Mouse (Mus musculus): ENCODE data around the gene Olig1. TPM values are rescaled to one million over a fixed set of nuclear protein-coding genes. Genes with fewer than 3 reads are reported as not detected.

Olig1 gene
- not detected in 2 replicates for total RNA-seq (2015; ENCODE audit: low replicate concordance)
- total RNA-seq (2017; ENCODE audit: low replicate concordance): not detected in 2 replicates

DNA sequence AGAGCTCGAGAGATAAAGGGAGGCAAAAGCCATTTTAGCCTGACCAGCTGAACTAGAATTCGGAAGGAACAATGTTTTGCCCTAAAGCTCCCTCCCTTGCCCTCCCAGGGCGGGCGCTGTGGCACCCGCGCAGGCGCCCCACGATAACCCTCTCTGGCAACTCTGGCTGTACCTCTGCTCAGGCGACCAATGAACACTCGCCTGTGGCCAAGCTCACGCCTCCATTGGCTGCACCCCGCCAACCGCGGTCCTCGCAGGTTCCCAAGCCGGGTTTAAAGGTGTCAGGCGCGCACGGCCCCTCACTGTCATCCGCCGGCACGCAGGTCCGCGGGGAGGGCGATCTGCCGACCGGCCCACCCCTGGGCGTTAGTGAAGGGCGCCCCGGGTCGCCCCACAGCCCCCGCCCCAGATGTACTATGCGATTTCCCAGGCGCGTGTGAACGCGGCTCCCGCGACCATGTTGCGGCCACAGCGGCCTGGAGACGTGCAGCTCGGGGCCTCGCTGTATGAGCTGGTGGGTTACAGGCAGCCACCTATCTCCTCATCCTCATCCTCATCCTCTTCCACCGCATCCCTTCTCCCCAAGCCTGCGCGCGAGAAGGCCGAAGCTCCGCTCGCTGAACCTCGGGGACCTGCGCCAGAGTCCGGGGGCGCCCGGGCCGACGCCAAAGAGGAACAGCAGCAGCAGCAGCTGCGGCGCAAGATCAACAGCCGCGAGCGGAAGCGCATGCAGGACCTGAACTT, at the start of gene Olig1:
Gene Olig1, plus strand, starts transcription at position 305 of the 744 bp plus-strand sequence.
- no peak for ATAC-seq (replicated peaks; ENCODE audit: low FRiP score, poor library complexity, severe bottlenecking)

DNA sequence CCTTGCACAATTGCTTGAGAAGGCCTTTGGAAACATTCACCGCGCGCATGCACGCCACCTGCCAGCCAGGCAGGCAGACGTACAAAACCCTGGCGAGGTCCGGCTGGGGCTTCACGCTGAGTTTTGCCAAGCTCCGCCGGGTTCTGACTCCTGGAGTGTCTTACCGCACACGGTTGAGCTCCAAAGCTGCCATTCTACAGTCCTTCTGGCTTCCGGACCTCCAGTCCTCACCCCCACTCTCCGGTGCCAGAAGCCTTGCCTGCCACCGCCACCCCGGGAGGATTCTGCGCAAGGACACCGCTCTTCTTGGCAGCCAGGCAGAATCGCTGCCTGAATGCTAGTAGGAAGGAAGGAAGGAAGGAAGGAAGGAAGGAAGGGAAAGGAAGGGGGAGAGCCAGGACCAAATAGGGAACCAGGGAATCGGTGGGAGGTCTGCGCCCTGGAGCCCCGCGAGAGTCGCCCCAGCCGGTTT, 47.4 kb upstream of the Olig1 start:
- no peak for ATAC-seq (replicated peaks; ENCODE audit: low FRiP score, poor library complexity, severe bottlenecking)

DNA sequence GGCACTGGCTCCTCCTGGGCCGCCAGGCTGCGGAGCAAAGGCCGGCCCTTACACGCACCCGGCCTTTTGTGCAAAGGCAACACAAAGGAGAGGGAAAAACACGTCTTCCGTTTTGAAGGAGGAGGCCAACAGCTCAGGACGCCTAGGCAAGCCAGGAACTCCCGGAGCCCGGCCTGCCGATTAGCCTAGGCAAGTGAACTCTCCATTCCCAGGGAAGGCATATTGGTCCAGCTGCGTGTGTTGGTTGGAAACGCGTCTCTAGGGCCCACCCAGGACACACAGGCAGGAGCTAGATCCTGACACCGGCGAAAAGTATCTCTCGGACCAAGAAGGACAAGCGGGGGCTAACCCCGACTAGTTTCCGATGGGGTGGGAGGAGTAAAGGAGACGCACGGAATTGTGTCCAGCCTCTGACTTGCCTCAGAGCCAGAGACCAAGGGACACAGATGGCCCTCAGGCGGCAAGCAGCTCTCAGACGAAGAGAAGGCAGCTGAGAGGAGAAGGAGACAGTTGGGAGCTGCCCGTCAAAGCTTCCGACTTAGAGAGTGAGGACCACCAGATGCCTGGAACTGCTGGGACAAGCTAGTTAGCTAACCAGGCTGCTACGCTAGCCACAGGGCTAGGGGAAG, 46.8 kb upstream of the Olig1 start:
- no peak for ATAC-seq (replicated peaks; ENCODE audit: low FRiP score, poor library complexity, severe bottlenecking)

DNA sequence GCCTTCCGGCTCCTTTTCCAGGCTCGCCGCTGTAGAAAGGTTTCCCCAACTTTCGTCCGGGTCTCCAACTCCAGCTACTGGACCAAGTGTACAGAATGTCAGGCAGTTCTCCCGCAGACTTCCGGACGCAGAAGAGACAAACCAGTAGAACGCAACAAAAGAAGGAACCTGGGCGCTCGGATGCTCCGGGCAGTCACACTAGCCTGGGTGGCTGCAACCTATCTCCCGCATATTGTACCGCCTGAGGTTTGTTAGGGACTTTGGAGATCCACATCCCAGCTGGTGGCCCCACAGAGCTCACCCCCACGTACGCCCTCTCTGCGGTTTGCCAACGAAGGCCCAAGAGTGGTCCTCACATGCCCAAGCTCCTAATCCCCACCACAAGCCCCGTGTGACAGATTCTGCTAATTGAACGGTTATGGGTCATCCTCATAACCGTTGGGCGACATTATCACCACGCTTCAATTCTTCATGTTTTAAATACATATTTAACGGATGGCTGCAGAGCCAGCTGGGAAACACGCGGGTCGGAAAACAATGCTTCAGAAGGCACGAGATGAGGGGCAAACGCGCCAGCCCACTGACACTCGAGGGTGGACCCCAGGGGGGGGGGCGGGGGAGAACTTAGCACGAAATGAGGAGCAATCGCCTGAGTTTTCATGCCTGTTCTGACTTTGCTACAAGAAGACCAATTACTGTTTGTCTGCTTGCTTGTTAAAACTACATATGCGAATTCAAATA, 46.1 kb upstream of the Olig1 start:
- no peak for ATAC-seq (replicated peaks; ENCODE audit: low FRiP score, poor library complexity, severe bottlenecking)

DNA sequence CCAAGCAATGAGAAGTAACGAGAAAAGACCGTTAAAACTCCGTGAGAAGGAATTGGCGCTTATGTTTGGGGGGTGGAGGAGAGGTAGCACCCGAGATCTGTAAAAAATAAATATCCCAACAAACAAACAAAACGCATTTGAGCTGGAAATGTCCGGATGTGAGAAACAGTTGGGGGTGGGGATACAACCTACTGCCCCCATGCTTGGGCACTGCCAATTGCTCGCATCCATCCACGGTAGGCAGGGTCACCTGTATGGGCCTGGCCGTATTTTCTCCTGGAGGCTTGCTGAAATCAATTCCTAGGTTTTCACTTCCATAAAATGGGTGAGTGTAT, 45.5 kb upstream of the Olig1 start:
- no peak for ATAC-seq (replicated peaks; ENCODE audit: low FRiP score, poor library complexity, severe bottlenecking)

DNA sequence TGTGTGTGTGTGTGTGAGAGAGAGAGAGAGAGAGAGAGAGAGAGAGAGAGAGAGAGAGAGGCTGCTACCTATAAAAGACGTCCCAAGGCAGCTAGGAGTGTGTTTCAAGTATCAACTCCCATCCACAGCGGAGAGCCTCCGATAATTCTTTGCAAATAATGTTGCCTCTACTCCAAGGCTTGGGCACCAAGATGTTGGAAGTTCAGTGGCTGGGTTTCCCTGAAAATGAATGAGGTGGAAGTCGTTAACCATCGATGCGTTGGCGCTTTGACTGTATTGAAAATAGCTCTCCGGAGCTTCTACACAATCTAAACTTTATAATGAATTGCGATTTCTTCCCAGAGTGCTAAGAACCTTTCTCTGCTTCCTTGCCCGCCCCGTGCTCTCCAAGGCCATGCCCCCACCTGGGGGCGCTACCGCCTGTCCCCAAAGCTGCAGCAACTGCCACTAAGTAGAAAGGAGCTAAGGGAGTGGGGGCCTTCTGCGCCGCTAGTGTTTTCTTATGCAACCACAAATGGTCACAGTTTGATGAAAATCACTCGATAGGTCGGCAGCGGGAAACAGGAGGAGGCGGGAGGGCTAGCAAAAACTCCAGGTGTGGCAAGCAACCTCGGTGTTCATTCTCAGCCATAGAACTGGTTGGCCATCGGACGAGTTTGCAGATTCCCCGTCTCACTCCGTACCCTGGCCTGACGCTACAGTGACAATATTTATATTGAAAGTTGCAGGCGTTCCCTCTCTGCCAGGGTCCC, 44.9 kb upstream of the Olig1 start:
- no peak for ATAC-seq (replicated peaks; ENCODE audit: low FRiP score, poor library complexity, severe bottlenecking)

DNA sequence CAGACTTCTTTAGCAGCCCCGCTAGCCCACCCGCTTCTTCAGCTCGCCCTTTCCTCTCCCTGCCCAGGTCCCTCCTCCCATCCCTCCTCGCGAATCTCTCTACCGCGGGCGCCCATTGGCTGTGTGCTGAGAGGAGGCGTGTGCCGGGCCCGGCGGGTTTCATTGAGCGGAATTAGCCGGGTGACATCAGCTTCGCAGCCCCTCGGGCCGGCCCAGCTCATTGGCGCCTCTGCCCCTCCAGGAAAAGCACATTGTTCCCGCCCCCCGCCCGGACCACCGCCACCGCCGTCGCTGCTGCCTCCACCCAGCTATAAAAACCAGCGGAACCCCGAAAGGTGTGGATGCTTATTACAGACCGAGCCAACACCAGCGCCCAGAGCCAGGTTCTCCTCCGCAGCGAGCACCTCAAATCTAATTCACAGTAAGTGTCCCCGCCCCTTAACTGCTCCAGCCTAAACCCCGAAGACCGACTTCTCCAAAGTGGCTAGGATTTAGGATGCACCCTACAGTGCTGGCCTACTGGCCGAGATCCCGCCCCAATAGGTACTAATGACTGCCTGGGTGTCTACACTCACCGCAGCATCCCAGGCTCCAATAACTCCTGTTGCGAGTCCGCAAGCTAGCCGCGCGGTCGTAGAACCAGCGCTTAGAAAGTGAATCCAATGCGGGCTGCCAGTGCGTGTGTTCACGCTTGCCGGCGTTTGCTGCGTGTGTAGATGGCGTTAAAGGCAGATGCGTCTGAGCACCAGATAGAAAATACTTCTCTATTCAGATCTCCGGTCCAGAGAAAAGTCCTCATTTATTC, 44.1 kb upstream of the Olig1 start, which contains the start of gene Olig2:
Gene Olig2, plus strand, starts transcription at position 225 of the 805 bp plus-strand sequence.
- ATAC-seq (replicated peaks; ENCODE audit: low FRiP score, poor library complexity, severe bottlenecking): no peak

DNA sequence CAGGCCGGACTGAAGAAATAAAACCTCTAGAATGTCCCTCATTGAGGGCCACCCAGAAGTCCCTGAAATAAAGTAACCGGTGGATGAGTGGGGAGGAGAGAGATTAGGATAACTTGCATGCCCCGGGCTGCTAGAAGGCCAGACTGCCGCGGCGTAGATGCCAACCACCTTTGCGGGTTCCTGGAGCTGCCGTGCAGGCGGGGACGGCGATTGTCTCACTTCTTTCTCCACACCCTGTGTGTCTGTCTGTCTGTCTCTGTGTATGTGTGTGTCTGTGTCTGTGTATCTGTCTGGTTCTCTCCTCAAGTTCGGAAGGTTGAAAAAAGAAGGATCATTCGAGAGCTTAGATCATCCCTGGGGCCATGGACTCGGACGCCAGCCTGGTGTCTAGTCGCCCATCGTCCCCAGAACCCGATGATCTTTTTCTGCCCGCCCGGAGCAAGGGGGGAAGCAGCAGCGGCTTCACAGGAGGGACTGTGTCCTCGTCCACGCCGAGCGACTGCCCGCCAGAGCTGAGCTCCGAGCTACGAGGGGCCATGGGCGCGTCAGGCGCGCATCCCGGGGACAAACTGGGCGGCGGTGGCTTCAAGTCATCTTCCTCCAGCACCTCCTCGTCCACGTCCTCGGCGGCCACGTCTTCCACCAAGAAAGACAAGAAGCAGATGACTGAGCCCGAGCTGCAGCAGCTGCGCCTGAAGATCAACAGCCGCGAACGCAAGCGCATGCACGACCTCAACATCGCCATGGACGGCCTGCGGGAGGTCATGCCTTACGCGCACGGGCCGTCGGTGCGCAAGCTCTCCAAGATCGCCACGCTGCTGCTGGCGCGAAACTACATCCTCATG, 43.3 kb upstream of the Olig1 start:
- no peak for ATAC-seq (replicated peaks; ENCODE audit: low FRiP score, poor library complexity, severe bottlenecking)

DNA sequence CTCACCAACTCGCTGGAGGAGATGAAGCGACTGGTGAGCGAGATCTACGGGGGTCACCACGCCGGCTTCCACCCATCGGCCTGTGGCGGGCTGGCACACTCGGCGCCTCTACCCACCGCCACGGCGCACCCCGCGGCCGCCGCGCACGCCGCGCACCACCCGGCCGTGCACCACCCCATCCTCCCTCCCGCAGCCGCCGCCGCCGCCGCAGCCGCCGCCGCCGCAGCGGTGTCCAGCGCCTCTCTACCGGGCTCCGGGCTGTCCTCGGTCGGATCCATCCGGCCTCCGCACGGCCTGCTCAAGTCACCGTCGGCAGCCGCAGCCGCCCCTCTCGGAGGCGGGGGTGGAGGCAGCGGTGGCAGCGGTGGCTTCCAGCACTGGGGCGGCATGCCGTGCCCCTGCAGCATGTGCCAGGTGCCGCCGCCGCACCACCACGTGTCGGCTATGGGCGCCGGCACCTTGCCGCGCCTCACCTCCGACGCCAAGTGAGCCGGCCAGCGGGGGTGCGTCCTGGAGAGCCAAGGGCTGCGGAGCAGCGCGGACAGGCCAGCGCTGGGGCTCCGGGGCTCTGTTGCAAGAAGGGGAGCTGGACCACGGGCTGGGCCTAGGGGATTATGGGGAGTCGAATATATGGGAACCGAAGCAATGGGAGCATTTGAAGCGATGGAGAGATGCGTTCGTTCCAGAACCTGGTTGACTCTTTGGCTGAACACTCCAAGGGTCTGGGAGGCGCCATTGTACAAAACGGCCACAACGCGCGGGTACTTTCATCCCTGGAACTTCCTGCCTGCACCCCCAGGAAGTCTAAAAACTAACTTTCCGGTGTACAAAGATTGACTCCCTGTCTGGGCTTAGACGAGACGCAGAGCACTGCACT, 42.5 kb upstream of the Olig1 start:
- ATAC-seq (replicated peaks; ENCODE audit: low FRiP score, poor library complexity, severe bottlenecking): no peak

DNA sequence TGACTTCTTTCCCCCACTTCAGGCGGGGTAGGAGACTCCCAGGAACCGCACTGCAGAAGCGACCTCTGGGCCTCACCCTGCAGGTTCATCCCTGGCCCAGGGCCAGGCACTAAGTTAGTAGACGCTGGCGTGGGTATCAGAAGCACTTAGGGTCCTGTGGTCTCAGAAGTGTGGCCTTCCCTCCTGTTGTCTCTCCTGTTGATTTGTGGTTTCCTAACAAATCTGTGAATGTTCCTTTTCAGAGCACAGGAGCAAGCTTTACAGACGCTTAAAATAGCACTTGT, 41.9 kb upstream of the Olig1 start:
- ATAC-seq (replicated peaks; ENCODE audit: low FRiP score, poor library complexity, severe bottlenecking): no peak

DNA sequence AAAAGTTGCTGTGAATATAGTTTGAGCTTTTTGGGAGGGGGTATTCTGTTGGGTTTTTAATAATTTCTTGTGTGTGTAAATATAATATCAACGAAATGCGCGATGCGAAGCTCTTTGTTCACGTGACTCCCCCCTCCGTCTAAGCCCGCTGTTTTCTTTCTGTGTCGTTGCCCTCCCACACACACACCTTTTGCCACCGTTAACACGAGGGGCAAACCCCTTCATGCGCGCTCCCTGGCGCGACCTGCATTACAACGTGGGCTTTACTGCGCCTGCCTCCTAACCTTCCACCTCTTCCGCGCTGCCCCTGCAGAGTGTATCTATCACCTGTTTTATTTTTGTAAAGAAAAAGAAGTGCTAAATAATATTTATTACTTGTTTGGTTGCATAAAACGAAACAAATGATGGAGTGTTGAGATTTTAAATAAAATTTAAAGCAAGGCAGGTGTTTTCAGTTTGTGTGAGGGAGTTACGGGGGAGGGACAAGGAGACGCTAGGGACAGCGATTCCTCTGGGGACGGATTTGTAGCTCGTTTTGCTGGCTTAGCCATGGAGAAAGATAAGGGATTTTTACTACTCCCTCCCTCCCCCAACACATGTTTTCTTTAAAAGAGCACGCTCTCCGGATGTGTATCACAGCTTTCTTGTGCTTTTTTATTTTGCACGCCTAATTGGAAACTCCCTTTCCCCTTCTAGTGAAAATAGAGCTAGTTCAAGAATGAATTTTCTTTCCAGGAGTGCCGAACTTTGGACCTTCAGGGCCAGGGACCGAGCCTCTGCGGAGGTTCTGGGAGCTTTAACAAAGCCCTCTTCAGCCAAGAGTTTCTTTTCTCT, 41.1 kb upstream of the Olig1 start:
- ATAC-seq (replicated peaks; ENCODE audit: low FRiP score, poor library complexity, severe bottlenecking): no peak

DNA sequence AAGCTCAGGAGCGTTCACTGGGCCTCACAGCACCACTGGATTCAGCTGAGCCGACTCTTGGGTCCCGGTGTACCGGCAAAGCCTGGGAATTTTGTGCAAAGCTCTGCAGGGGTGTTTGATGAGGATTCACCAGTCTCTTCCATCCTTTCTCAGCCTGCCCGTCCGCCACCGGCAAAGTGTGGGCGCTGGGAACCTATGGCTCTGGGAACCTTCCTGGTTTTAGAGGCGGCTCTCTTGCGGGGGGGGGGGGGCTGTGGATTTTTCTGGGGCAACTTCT, 40.6 kb upstream of the Olig1 start:
- no peak for ATAC-seq (replicated peaks; ENCODE audit: low FRiP score, poor library complexity, severe bottlenecking)

DNA sequence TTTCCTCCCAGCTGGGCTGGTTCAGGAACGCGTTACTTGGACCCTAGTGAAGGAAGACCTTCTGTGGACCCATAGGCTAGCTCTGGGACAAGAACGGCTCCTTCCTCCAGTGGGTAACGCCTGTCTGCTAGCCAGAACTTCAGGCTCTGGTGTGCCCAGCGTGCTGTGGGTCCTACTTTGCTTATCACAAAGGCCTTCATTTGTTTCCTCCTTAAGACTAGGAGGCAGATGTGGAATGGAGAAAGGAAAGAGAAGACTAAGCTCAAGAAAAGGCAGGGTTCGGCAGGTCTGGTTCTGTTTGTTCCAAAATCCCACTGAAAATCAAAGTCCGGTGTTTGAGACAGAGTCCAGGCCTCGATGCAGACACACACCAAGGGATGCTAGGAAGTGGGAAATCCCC, 39.9 kb upstream of the Olig1 start:
- ATAC-seq (replicated peaks; ENCODE audit: low FRiP score, poor library complexity, severe bottlenecking): no peak

DNA sequence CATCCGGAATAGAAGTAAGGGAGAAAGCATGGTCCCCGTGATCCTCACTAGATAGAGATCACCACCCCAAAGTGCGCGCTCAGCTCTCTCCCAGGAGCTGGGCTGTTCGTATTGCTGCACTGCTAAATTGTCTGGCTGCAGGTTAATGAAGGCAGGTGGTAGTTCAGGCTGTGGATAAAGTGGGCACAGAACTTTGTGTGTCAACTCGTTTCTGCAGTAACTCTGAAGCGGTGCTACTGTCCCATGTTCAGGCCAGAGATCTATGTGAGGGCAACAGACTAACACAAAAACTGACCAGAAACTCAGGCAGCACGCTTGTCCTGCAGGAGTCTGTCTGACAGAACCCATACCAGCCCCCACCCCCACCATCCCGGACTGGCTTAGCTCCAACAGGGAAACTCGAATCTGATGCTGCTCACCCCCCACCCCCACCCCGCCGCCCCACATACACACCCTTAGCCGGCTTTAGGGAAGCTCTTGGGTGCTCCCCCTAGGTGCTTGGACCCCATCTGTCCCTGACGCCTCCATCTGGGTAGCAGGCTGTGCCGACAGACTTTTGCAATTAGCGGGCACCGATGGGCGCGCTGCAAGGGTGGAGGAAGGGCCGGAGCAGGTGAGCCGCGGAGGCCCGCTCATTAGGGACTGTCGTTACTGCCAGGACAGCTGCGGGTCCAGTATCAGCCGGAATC, 37.6 kb upstream of the Olig1 start:
- ATAC-seq (replicated peaks; ENCODE audit: low FRiP score, poor library complexity, severe bottlenecking): no peak

DNA sequence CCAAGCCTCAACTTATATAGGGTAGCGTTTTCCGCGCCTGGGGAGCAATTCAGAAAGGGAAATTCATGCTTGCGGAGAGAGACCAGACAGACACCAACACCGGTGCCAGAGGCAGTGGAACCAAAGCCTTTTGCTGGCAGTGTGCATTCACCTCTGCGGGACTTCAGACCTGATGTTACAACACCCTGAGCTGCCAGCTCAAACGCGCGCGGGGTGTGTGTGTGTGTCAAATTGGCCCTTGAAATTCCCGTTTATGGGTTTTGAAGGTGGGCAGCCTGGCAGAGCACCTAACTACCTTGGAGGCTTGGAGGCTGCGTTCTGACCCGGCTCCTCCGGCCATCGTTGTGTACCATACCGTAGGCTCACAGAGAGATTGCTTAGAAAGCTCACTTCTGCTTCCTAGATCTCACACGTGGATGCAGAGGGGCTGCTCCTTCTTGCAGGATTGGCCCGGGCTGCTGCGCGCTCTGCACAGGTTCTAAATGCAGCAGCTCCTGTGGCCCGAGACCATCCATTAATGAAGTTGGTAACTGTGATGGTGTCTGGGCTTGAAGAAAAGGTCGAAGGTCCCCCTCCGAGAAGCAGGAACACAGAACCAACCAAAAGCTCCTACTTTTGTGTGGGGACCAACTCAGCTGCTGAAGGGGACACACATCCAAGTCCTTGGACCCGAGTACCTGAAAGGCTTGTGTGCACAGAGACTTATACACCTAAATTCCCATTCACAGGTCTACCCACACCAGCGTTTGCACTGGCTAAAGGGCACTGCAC, 36.9 kb upstream of the Olig1 start:
- ATAC-seq (replicated peaks; ENCODE audit: low FRiP score, poor library complexity, severe bottlenecking): no peak
